Mouse (Mus musculus) stomach, postnatal 0 days (tissue): ENCODE results near the gene Pde12.

Source experiments
- CTCF ChIP-seq: IDR thresholded peaks from 2 replicates; pipeline ENCODE4 v1.5.1; 2016; ENCODE audit warnings: antibody characterized with exemption, low read depth, mild to moderate bottlenecking, moderate library complexity
- EP300 ChIP-seq: optimal IDR thresholded peaks from 2 replicates; pipeline ENCODE3; 2016; ENCODE audit warnings: antibody characterized with exemption

DNA sequence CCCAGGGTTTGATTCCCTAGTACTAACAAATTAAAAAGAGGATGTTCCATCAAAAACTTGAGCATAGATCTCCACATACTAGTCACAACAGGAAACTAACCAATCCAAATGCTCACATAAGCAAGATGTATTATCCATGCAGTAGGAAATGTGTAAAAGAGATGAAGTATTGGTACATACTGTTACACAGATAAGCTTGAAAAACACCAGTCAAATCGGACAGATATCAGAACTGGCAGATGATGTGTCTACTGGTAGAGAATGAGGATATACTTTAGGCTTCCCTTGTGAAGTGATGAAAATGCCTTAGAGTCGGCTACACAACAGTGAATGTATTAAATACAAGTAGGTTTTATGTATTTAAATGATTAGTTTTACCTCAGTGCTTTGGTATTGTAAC is 7.2 kb downstream of the Pde12 start:
- TF ChIP-seq EP300 (no peak), CTCF (no peak)
